Comparison of ENCODE assay signal across 8 mouse cellular contexts in the genomic region with DNA sequence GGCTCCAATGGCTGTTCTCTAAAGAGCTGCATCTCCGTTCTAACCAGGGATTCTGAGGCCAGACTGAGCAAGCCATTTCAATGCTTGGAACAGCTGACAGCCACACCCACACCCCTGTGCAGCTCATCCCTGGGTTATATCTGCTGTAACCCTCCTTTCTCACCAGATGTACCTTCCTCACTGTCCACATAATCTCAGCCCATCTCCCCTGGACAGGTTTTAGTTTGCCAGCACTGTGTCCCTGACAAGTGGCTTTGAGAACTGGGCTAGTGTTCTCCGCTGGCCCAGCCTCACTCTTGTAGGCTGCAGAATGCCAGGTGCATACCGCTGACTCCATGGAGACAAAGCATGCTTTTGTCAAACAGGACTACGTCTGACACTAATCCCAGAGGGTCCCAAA. TPM values are rescaled to one million over a fixed set of nuclear protein-coding genes. Genes with fewer than 3 reads are reported as not detected.
DNase-seq lines count a peak whose midpoint lies in the region; ATAC-seq lines count a peak whose summit lies in the region.
"Had no signal": no experiment of that assay in that cellular context is flagged by ENCODE, and none has a peak within 500 bp of the region (broad histone marks: within the 10 kb centered on the region; RNA-seq: fewer than 3 reads in every experiment).

No protein-coding gene starts in this region.

- H3K9me3 ChIP-seq in lung, embryonic 15.5 days: no peaks in the 10 kb centered on the region
- H3K9me3 ChIP-seq in forebrain, embryonic 11.5 days (ENCODE audit: control insufficient read depth, low read length): no peaks in the 10 kb centered on the region
- H3K9me3 ChIP-seq in limb, embryonic 12.5 days: no peaks in the 10 kb centered on the region
- H3K9me3 ChIP-seq in stomach, embryonic 15.5 days: no peaks in the 10 kb centered on the region

- H3K36me3 ChIP-seq in lung, embryonic 15.5 days: no peaks in the 10 kb centered on the region
- no peaks in the 10 kb centered on the region for H3K36me3 ChIP-seq in forebrain, embryonic 11.5 days (ENCODE audit: control insufficient read depth, insufficient read depth, low read length)
- 0 out of 2 replicates have a peak, but pooled peaks cover 5% of the 10 kb centered on the region for H3K36me3 ChIP-seq in limb, embryonic 12.5 days
- H3K36me3 ChIP-seq in stomach, embryonic 15.5 days: no peaks in the 10 kb centered on the region

- peak overlapping the region; percentile 83; the same call in 1 of the 2 replicates for H3K9ac ChIP-seq in lung, embryonic 15.5 days
- peak overlapping the region; percentile 1 for H3K9ac ChIP-seq in forebrain, embryonic 11.5 days (ENCODE audit: low read length)
- H3K9ac ChIP-seq in limb, embryonic 12.5 days (replicated peaks): peak overlapping the region; percentile 89; the same call in 1 of the 2 replicates
- no peak overlapping the region for H3K9ac ChIP-seq in stomach, embryonic 15.5 days

- 35% methylated on average over 4 of the region's 4 CpGs for WGBS in lung, embryonic 15.5 days
- 12% methylated on average over 4 of the region's 4 CpGs for WGBS in forebrain, embryonic 11.5 days
- 24% methylated on average over 4 of the region's 4 CpGs for WGBS in limb, embryonic 12.5 days
- WGBS in stomach, embryonic 15.5 days: 36% methylated on average over 4 of the region's 4 CpGs

- H3K4me1 ChIP-seq in lung, embryonic 15.5 days: peaks cover 33% of the 10 kb centered on the region
- H3K4me1 ChIP-seq in forebrain, embryonic 11.5 days (replicated peaks; ENCODE audit: control insufficient read depth, insufficient read depth, low read length): peaks cover 4% of the 10 kb centered on the region; the same call in 1 of the 2 replicates
- H3K4me1 ChIP-seq in limb, embryonic 12.5 days (replicated peaks): peaks cover 48% of the 10 kb centered on the region
- H3K4me1 ChIP-seq in stomach, embryonic 15.5 days: peaks cover 31% of the 10 kb centered on the region

- no peak overlapping the region for H3K27ac ChIP-seq in lung, embryonic 15.5 days
- H3K27ac ChIP-seq in forebrain, embryonic 11.5 days (ENCODE audit: low read depth, low read length): no peak overlapping the region
- no peak overlapping the region for H3K27ac ChIP-seq in limb, embryonic 12.5 days
- no peak overlapping the region for H3K27ac ChIP-seq in stomach, embryonic 15.5 days

- no peaks in the 10 kb centered on the region for H3K27me3 ChIP-seq in lung, embryonic 15.5 days
- no peaks in the 10 kb centered on the region for H3K27me3 ChIP-seq in forebrain, embryonic 11.5 days (ENCODE audit: control insufficient read depth, insufficient read depth, low read length)
- no peaks in the 10 kb centered on the region for H3K27me3 ChIP-seq in limb, embryonic 12.5 days
- H3K27me3 ChIP-seq in stomach, embryonic 15.5 days (replicated peaks): no peaks in the 10 kb centered on the region

- DNase-seq in lung, postnatal 14 days: no peak
- no peak for DNase-seq in forebrain, embryonic 11.5 days (ENCODE audit: low spot score)
- DNase-seq in thymus, postnatal 14 days: no peak
- no peak for DNase-seq in left cerebral cortex, adult 18-20 months (ENCODE audit: low spot score in 2 of 2)

- peak overlapping the region; percentile 84 for H3K4me2 ChIP-seq in lung, embryonic 15.5 days
- H3K4me2 ChIP-seq in forebrain, embryonic 11.5 days (ENCODE audit: low read depth, low read length, severe bottlenecking): peak overlapping the region; percentile 91
- H3K4me2 ChIP-seq in limb, embryonic 12.5 days: peak overlapping the region; percentile 79
- peak overlapping the region; percentile 86 for H3K4me2 ChIP-seq in stomach, embryonic 15.5 days

- H3K4me3 ChIP-seq in lung, embryonic 15.5 days: peak overlapping the region; percentile 82
- peak overlapping the region; percentile 84 for H3K4me3 ChIP-seq in forebrain, embryonic 11.5 days (ENCODE audit: low read depth, low read length)
- H3K4me3 ChIP-seq in limb, embryonic 12.5 days (replicated peaks): peak overlapping the region; percentile 79
- peak overlapping the region; percentile 93; the same call in 1 of the 2 replicates for H3K4me3 ChIP-seq in stomach, embryonic 15.5 days (replicated peaks)

- no peak for ATAC-seq in lung, embryonic 15.5 days (ENCODE audit: borderline replicate concordance, extremely low read depth, low FRiP score, low TSS enrichment)
- ATAC-seq in forebrain, embryonic 11.5 days (replicated peaks; ENCODE audit: low FRiP score): no peak
- no peak for ATAC-seq in limb, embryonic 12.5 days (ENCODE audit: insufficient number of reproducible peaks, insufficient read depth, low FRiP score, low TSS enrichment, low read depth)
- ATAC-seq in stomach, embryonic 15.5 days (ENCODE audit: insufficient read depth, low FRiP score, low read depth): no peak

RNA-seq across cellular contexts. Expression of a gene that starts 1.7 kb away (rescaled TPM):
- polyA plus RNA-seq in lung, embryonic 15.5 days (2015; fragmentation: Nextera tagmentation; extraction: Ambion mirVana): 0.86 TPM in 2 replicates
- polyA plus RNA-seq in forebrain, embryonic 11.5 days (2014; fragmentation: Nextera tagmentation; extraction: Ambion mirVana): 0.04 and 0.15 TPM in 2 replicates
- 0.09 TPM in 1 of 2 replicates, not detected in the other for polyA plus RNA-seq in limb, embryonic 12.5 days (2016; fragmentation: Nextera tagmentation; extraction: Ambion mirVana)
- 0.39 and 0.62 TPM in 2 replicates for polyA plus RNA-seq in stomach, embryonic 15.5 days (2015; fragmentation: Nextera tagmentation; extraction: Ambion mirVana)
- under 1 TPM; 0.45 to 0.70 TPM for total RNA-seq in left cerebral cortex, adult 18-20 months (2021)
- total RNA-seq: liver, adult 2 months had no signal
- polyA plus RNA-seq: liver, adult 2 months had no signal

RNA-seq across cellular contexts. Expression of a gene that starts 1.7 kb away (rescaled TPM):
- polyA plus RNA-seq in lung, embryonic 15.5 days (2015; fragmentation: Nextera tagmentation; extraction: Ambion mirVana): 17.0 and 18.0 TPM in 2 replicates
- 18.8 and 20.4 TPM in 2 replicates for polyA plus RNA-seq in forebrain, embryonic 11.5 days (2014; fragmentation: Nextera tagmentation; extraction: Ambion mirVana)
- polyA plus RNA-seq in limb, embryonic 12.5 days (2016; fragmentation: Nextera tagmentation; extraction: Ambion mirVana): 29.4 and 29.9 TPM in 2 replicates
- 11.0 and 12.6 TPM in 2 replicates for polyA plus RNA-seq in stomach, embryonic 15.5 days (2015; fragmentation: Nextera tagmentation; extraction: Ambion mirVana)
- total RNA-seq in left cerebral cortex, adult 18-20 months (2021): 1 to 10 TPM; 1.1 to 1.3 TPM

RNA-seq across cellular contexts. Expression of a gene that starts 20.1 kb away (rescaled TPM):
- 0.11 and 0.32 TPM in 2 replicates for polyA plus RNA-seq in lung, embryonic 15.5 days (2015; fragmentation: Nextera tagmentation; extraction: Ambion mirVana)
- not detected in 2 replicates for polyA plus RNA-seq in forebrain, embryonic 11.5 days (2014; fragmentation: Nextera tagmentation; extraction: Ambion mirVana)
- 0.08 TPM in 1 of 2 replicates, not detected in the other for polyA plus RNA-seq in limb, embryonic 12.5 days (2016; fragmentation: Nextera tagmentation; extraction: Ambion mirVana)
- polyA plus RNA-seq in stomach, embryonic 15.5 days (2015; fragmentation: Nextera tagmentation; extraction: Ambion mirVana): not detected in 2 replicates
- total RNA-seq in left cerebral cortex, adult 18-20 months (2021): under 1 TPM; 0.12 to 0.51 TPM
- total RNA-seq: liver, adult 2 months had no signal
- polyA plus RNA-seq: liver, adult 2 months had no signal

RNA-seq across cellular contexts. Expression of a gene that starts 52.1 kb away (rescaled TPM):
- 0.84 and 1.1 TPM in 2 replicates for polyA plus RNA-seq in lung, embryonic 15.5 days (2015; fragmentation: Nextera tagmentation; extraction: Ambion mirVana)
- 0.76 and 1.1 TPM in 2 replicates for polyA plus RNA-seq in forebrain, embryonic 11.5 days (2014; fragmentation: Nextera tagmentation; extraction: Ambion mirVana)
- 0.59 and 0.97 TPM in 2 replicates for polyA plus RNA-seq in limb, embryonic 12.5 days (2016; fragmentation: Nextera tagmentation; extraction: Ambion mirVana)
- 1.2 and 1.3 TPM in 2 replicates for polyA plus RNA-seq in stomach, embryonic 15.5 days (2015; fragmentation: Nextera tagmentation; extraction: Ambion mirVana)
- 1 to 10 TPM; 2.1 to 2.5 TPM for total RNA-seq in left cerebral cortex, adult 18-20 months (2021)
